Mouse (Mus musculus): ENCODE measurements around the gene 1700025G04Rik. TPM values are rescaled to one million over a fixed set of nuclear protein-coding genes. Genes with fewer than 3 reads are reported as not detected.
"Not testable (repeated sequence)": the region's sequence is repeated elsewhere in the genome, so short reads cannot be mapped to it uniquely, and the experiment has no call there.

1700025G04Rik gene
- total RNA-seq, 4 experiments from 2014 or later = 77.9 to 89.2 (median 85.5) TPM

GRCm38 (mm10) chr1:151861334-151861995 lies 228.5 kb downstream of the 1700025G04Rik start:
- no peak for DNase-seq (ENCODE audit: low spot score in 2 of 2)

- no peak for DNase-seq (ENCODE audit: low spot score in 2 of 2)
Measured at GRCm38 (mm10) chr1:151858474-151858873, 231.5 kb downstream of the 1700025G04Rik start.

GRCm38 (mm10) chr1:151855561-151855960 lies 234.4 kb downstream of the 1700025G04Rik start:
- DNase-seq (ENCODE audit: low spot score in 2 of 2) = no peak

- DNase-seq (ENCODE audit: low spot score in 2 of 2) = no peak
Measured at GRCm38 (mm10) chr1:151851976-151852375, 237.9 kb downstream of the 1700025G04Rik start.

- DNase-seq (ENCODE audit: low spot score in 2 of 2) = no peak
Measured at GRCm38 (mm10) chr1:151851051-151851848, 238.7 kb downstream of the 1700025G04Rik start.

GRCm38 (mm10) chr1:151849993-151850608 lies 239.8 kb downstream of the 1700025G04Rik start:
- DNase-seq (ENCODE audit: low spot score in 2 of 2) = no peak

- DNase-seq (ENCODE audit: low spot score in 2 of 2) = no peak
Measured at GRCm38 (mm10) chr1:151848286-151848685, 241.6 kb downstream of the 1700025G04Rik start.

- no peak for DNase-seq (ENCODE audit: low spot score in 2 of 2)
Measured at GRCm38 (mm10) chr1:151845926-151846782, 243.8 kb downstream of the 1700025G04Rik start.

GRCm38 (mm10) chr1:151845252-151845832 lies 244.6 kb downstream of the 1700025G04Rik start:
- DNase-seq (ENCODE audit: low spot score in 2 of 2) = no peak

- not testable (repeated sequence) for DNase-seq (ENCODE audit: low spot score in 2 of 2)
Measured at GRCm38 (mm10) chr1:151840345-151840744, 249.6 kb downstream of the 1700025G04Rik start.

- no peak for DNase-seq (ENCODE audit: low spot score in 2 of 2)
Measured at GRCm38 (mm10) chr1:151835261-151835660, 254.7 kb downstream of the 1700025G04Rik start.

GRCm38 (mm10) chr1:151831791-151832190 lies 258.1 kb downstream of the 1700025G04Rik start:
- no peak for DNase-seq (ENCODE audit: low spot score in 2 of 2)

- DNase-seq (ENCODE audit: low spot score in 2 of 2) = no peak
Measured at GRCm38 (mm10) chr1:151825065-151825464, 264.9 kb downstream of the 1700025G04Rik start.

GRCm38 (mm10) chr1:151820457-151820856 lies 269.5 kb downstream of the 1700025G04Rik start:
- no peak for DNase-seq (ENCODE audit: low spot score in 2 of 2)

- no peak for DNase-seq (ENCODE audit: low spot score in 2 of 2)
Measured at GRCm38 (mm10) chr1:151819190-151819589, 270.7 kb downstream of the 1700025G04Rik start.

- DNase-seq (ENCODE audit: low spot score in 2 of 2) = no peak
Measured at GRCm38 (mm10) chr1:151816051-151816450, 273.9 kb downstream of the 1700025G04Rik start.

GRCm38 (mm10) chr1:151812004-151812712 lies 277.8 kb downstream of the 1700025G04Rik start:
- DNase-seq (ENCODE audit: low spot score in 2 of 2) = no peak

GRCm38 (mm10) chr1:151811456-151811855 lies 278.5 kb downstream of the 1700025G04Rik start:
- no peak for DNase-seq (ENCODE audit: low spot score in 2 of 2)

- DNase-seq (ENCODE audit: low spot score in 2 of 2) = no peak
Measured at GRCm38 (mm10) chr1:151810628-151811421, 279.1 kb downstream of the 1700025G04Rik start.

All from gastrocnemius, adult 8-10 months (tissue).